Mouse (Mus musculus): ENCODE measurements around the gene Ctbp1. TPM values are rescaled to one million over a fixed set of nuclear protein-coding genes. Genes with fewer than 3 reads are reported as not detected.

Gene Ctbp1
- polyA plus RNA-seq, 1 experiment from 2014 or later = 238 TPM

DNA sequence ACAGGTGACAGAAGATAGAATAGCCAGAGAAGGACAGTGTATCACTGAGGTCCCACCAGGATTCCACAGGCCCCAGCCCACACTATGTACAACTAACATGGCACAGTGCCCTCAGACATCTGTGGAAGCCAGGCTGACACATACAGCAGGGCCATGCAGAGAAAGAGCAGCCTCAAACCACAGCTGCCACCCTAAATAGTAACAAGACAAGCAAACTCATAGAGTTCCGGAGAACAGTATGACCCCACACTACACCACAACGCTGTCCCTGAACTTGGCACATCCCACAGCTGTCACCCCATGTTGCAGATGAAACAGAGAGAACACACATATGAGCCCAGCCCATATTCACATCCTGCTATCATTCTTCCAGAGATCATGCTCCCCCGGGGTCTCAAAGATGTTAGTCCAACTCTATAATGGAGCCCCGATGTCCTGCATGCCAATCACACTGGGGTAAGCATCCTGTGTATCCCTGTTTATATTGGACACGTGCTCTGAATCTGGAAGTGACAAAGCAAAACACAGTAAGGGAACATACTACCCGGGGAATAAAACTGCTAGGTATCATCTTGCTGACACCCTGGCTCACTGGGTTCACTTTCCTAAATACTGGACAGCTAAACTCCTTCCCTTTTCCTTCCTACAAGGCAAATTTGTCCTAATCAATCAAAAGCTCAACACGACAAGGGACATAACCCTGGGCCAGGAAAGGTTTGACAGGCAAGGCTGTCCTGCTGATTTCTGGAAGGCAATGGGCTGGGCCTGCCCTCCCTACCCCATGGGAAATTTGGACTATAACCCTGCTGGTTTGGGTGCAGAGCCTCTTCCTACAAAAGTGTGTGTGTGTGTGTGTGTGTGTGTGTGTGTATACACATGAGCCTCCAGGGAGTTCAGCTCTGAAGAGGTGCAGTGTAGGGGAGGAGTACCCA is 1.7 kb downstream of the Ctbp1 start:
- Histone ChIP-seq H3K4me3 (ENCODE audit: control insufficient read depth in 1 of 2, insufficient read depth in 1 of 2, low read depth in 1 of 2, low read length in 2 of 2) (peak overlapping the region; percentile 60 to 93), H3K27ac (replicated peaks in 1 of 2; ENCODE audit: control insufficient read depth in 1 of 2, insufficient read depth in 1 of 2, low read depth in 2 of 2, low read length in 2 of 2) (peak overlapping the region in 1 of 2 experiments; percentile 97; a peak in 3 of 4 replicates), H3K9ac (ENCODE audit: low read length) (peak overlapping the region; percentile 98), H3K27me3 (ENCODE audit: control insufficient read depth, insufficient read depth, low read length) (no peaks in the 10 kb centered on the region), H3K9me3 (ENCODE audit: control insufficient read depth, low read length) (no peaks in the 10 kb centered on the region), H3K4me2 (ENCODE audit: low read length) (peak overlapping the region; percentile 90), H3K36me3 (ENCODE audit: control insufficient read depth, insufficient read depth, low read length) (peaks cover 33% of the 10 kb centered on the region), H3K4me1 (ENCODE audit: control insufficient read depth in 2 of 2, insufficient read depth in 2 of 2, low read length in 2 of 2) (peaks cover 29 to 32% of the 10 kb centered on the region in 2 experiments)
- no peak; the same call in 1 of the 2 replicates for ATAC-seq (ENCODE audit: insufficient number of reproducible peaks, insufficient read depth, low FRiP score, low read depth)
- 59% methylated on average over 7 of the region's 7 CpGs for WGBS

GRCm38 (mm10) chr5:33272146-33272545 is 2.6 kb downstream of the Ctbp1 start:
- 67% methylated on average over 7 of the region's 7 CpGs for WGBS
- Histone ChIP-seq H3K27ac (replicated peaks in 1 of 2; ENCODE audit: control insufficient read depth in 1 of 2, insufficient read depth in 1 of 2, low read depth in 2 of 2, low read length in 2 of 2) (peak overlapping the region; percentile 39 to 42; a peak in 3 of 4 replicates), H3K4me1 (ENCODE audit: control insufficient read depth in 2 of 2, insufficient read depth in 2 of 2, low read length in 2 of 2) (peaks cover 29 to 32% of the 10 kb centered on the region in 2 experiments), H3K9ac (ENCODE audit: low read length) (peak overlapping the region; percentile 14; the same call in 1 of the 2 replicates), H3K4me3 (ENCODE audit: control insufficient read depth in 1 of 2, insufficient read depth in 1 of 2, low read depth in 1 of 2, low read length in 2 of 2) (no peak overlapping the region; a peak in 1 of 4 replicates), H3K4me2 (ENCODE audit: low read length) (peak overlapping the region; percentile 90), H3K36me3 (ENCODE audit: control insufficient read depth, insufficient read depth, low read length) (peaks cover 43% of the 10 kb centered on the region), H3K27me3 (ENCODE audit: control insufficient read depth, insufficient read depth, low read length) (no peaks in the 10 kb centered on the region), H3K9me3 (ENCODE audit: control insufficient read depth, low read length) (no peaks in the 10 kb centered on the region)
- no peak for ATAC-seq (ENCODE audit: insufficient number of reproducible peaks, insufficient read depth, low FRiP score, low read depth)

GRCm38 (mm10) chr5:33270568-33270967 is 4.2 kb downstream of the Ctbp1 start:
- Histone ChIP-seq H3K4me1 (ENCODE audit: control insufficient read depth in 2 of 2, insufficient read depth in 2 of 2, low read length in 2 of 2) (peaks cover 29 to 32% of the 10 kb centered on the region in 2 experiments), H3K4me3 (ENCODE audit: control insufficient read depth in 1 of 2, insufficient read depth in 1 of 2, low read depth in 1 of 2, low read length in 2 of 2) (no peak overlapping the region), H3K27ac (replicated peaks in 1 of 2; ENCODE audit: control insufficient read depth in 1 of 2, insufficient read depth in 1 of 2, low read depth in 2 of 2, low read length in 2 of 2) (peak overlapping the region in 1 of 2 experiments; percentile 39; a peak in 2 of 4 replicates), H3K9ac (ENCODE audit: low read length) (no peak overlapping the region), H3K9me3 (ENCODE audit: control insufficient read depth, low read length) (no peaks in the 10 kb centered on the region), H3K27me3 (ENCODE audit: control insufficient read depth, insufficient read depth, low read length) (no peaks in the 10 kb centered on the region), H3K4me2 (ENCODE audit: low read length) (no peak overlapping the region), H3K36me3 (ENCODE audit: control insufficient read depth, insufficient read depth, low read length) (peaks cover 58% of the 10 kb centered on the region)
- no peak for ATAC-seq (ENCODE audit: insufficient number of reproducible peaks, insufficient read depth, low FRiP score, low read depth)
- 22% methylated on average over 5 of the region's 5 CpGs for WGBS

DNA sequence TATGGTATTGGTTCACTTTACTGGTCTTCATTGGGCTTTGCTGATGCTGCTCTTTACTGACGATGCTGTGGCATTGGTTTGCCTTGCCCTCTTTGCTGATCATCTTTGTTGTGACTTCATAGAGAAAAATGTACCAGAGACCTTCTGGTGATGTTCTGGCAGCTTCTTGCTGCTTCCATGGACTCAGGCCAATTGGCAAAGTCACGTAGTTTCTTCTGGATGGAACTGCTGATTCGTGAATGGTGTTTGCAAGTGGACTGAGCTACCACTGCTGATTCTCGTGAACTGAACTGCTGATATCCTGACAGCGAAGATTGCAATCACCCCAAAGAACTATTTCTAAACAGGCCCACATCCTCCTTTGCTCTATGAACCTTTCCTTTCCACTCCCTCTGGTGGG is 20.4 kb downstream of the Ctbp1 start:
- Histone ChIP-seq H3K9ac (ENCODE audit: low read length) (no peak overlapping the region), H3K36me3 (ENCODE audit: control insufficient read depth, insufficient read depth, low read length) (peaks cover 100% of the 10 kb centered on the region), H3K4me3 (ENCODE audit: control insufficient read depth in 1 of 2, insufficient read depth in 1 of 2, low read depth in 1 of 2, low read length in 2 of 2) (no peak overlapping the region), H3K27ac (replicated peaks in 1 of 2; ENCODE audit: control insufficient read depth in 1 of 2, insufficient read depth in 1 of 2, low read depth in 2 of 2, low read length in 2 of 2) (no peak overlapping the region), H3K4me2 (ENCODE audit: low read length) (no peak overlapping the region), H3K27me3 (ENCODE audit: control insufficient read depth, insufficient read depth, low read length) (no peaks in the 10 kb centered on the region), H3K9me3 (ENCODE audit: control insufficient read depth, low read length) (no peaks in the 10 kb centered on the region), H3K4me1 (ENCODE audit: control insufficient read depth in 2 of 2, insufficient read depth in 2 of 2, low read length in 2 of 2) (no peaks in the 10 kb centered on the region)
- ATAC-seq (ENCODE audit: insufficient number of reproducible peaks, insufficient read depth, low FRiP score, low read depth) = no peak
- 76% methylated on average over 5 of the region's 5 CpGs for WGBS

- H3K4me2 ChIP-seq (ENCODE audit: low read length) = no peak overlapping the region
- 85% methylated on average over 12 of the region's 12 CpGs for WGBS
- no peak overlapping the region for H3K4me3 ChIP-seq (ENCODE audit: control insufficient read depth in 1 of 2, insufficient read depth in 1 of 2, low read depth in 1 of 2, low read length in 2 of 2)
- ATAC-seq (ENCODE audit: insufficient number of reproducible peaks, insufficient read depth, low FRiP score, low read depth) = no peak
- peaks cover 82% of the 10 kb centered on the region for H3K36me3 ChIP-seq (ENCODE audit: control insufficient read depth, insufficient read depth, low read length)
- no peak overlapping the region for H3K9ac ChIP-seq (ENCODE audit: low read length)
- no peaks in the 10 kb centered on the region for H3K9me3 ChIP-seq (ENCODE audit: control insufficient read depth, low read length)
- H3K4me1 ChIP-seq (ENCODE audit: control insufficient read depth in 2 of 2, insufficient read depth in 2 of 2, low read length in 2 of 2) = 0 out of 4 replicates have a peak, but pooled peaks cover 0 to 4% of the 10 kb centered on the region in 2 experiments
- no peak overlapping the region for H3K27ac ChIP-seq (replicated peaks in 1 of 2; ENCODE audit: control insufficient read depth in 1 of 2, insufficient read depth in 1 of 2, low read depth in 2 of 2, low read length in 2 of 2)
- no peaks in the 10 kb centered on the region for H3K27me3 ChIP-seq (ENCODE audit: control insufficient read depth, insufficient read depth, low read length)
Observed at GRCm38 (mm10) chr5:33248186-33248585, 26.6 kb downstream of the Ctbp1 start.

DNA sequence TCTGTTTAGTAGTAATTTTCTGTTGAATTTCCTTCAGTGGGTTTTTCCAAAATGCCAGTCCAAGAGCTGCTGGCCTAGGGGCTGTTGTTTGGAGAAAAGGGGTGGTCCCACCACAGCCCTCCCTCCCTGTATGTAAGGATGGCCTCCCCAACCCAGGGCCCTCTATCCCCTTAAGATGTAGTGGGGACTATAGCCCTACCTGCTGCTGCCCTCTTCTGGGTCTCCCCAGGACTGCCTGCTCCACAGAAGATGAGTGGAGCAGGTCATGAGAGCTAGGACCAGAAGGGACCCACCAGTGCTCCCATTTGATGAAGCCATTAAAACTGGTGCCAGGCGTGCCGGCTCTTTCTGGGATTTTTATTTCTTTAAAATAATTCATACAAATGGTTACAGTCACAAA is 27.4 kb downstream of the Ctbp1 start:
- peaks cover 77% of the 10 kb centered on the region for H3K36me3 ChIP-seq (ENCODE audit: control insufficient read depth, insufficient read depth, low read length)
- H3K27me3 ChIP-seq (ENCODE audit: control insufficient read depth, insufficient read depth, low read length) = no peaks in the 10 kb centered on the region
- H3K4me3 ChIP-seq (ENCODE audit: control insufficient read depth in 1 of 2, insufficient read depth in 1 of 2, low read depth in 1 of 2, low read length in 2 of 2) = no peak overlapping the region
- WGBS = 93% methylated on average over 2 of the region's 2 CpGs
- 0 out of 4 replicates have a peak, but pooled peaks cover 0 to 4% of the 10 kb centered on the region in 2 experiments for H3K4me1 ChIP-seq (ENCODE audit: control insufficient read depth in 2 of 2, insufficient read depth in 2 of 2, low read length in 2 of 2)
- no peak for ATAC-seq (ENCODE audit: insufficient number of reproducible peaks, insufficient read depth, low FRiP score, low read depth)
- H3K4me2 ChIP-seq (ENCODE audit: low read length) = no peak overlapping the region
- no peaks in the 10 kb centered on the region for H3K9me3 ChIP-seq (ENCODE audit: control insufficient read depth, low read length)
- no peak overlapping the region for H3K27ac ChIP-seq (replicated peaks in 1 of 2; ENCODE audit: control insufficient read depth in 1 of 2, insufficient read depth in 1 of 2, low read depth in 2 of 2, low read length in 2 of 2)
- no peak overlapping the region for H3K9ac ChIP-seq (ENCODE audit: low read length)

GRCm38 (mm10) chr5:33245701-33246100 is 29.1 kb downstream of the Ctbp1 start:
- WGBS = 62% methylated on average over 3 of the region's 3 CpGs
- Histone ChIP-seq H3K36me3 (ENCODE audit: control insufficient read depth, insufficient read depth, low read length) (peaks cover 64% of the 10 kb centered on the region), H3K4me1 (ENCODE audit: control insufficient read depth in 2 of 2, insufficient read depth in 2 of 2, low read length in 2 of 2) (peaks cover 2 to 4% of the 10 kb centered on the region in 2 experiments; a peak in 3 of 4 replicates), H3K4me2 (ENCODE audit: low read length) (no peak overlapping the region), H3K27ac (replicated peaks in 1 of 2; ENCODE audit: control insufficient read depth in 1 of 2, insufficient read depth in 1 of 2, low read depth in 2 of 2, low read length in 2 of 2) (peak overlapping the region; percentile 42 to 44; a peak in 3 of 4 replicates), H3K27me3 (ENCODE audit: control insufficient read depth, insufficient read depth, low read length) (no peaks in the 10 kb centered on the region), H3K4me3 (ENCODE audit: control insufficient read depth in 1 of 2, insufficient read depth in 1 of 2, low read depth in 1 of 2, low read length in 2 of 2) (no peak overlapping the region), H3K9ac (ENCODE audit: low read length) (no peak overlapping the region), H3K9me3 (ENCODE audit: control insufficient read depth, low read length) (no peaks in the 10 kb centered on the region)
- ATAC-seq (ENCODE audit: insufficient number of reproducible peaks, insufficient read depth, low FRiP score, low read depth) = peak; percentile 67
